Mouse (Mus musculus) intestine, embryonic 16.5 days (tissue): ENCODE measurements around the gene Dap3. TPM values are rescaled to one million over a fixed set of nuclear protein-coding genes. Genes with fewer than 3 reads are reported as not detected.
"Not testable (repeated sequence)": the region's sequence is repeated elsewhere in the genome, so short reads cannot be mapped to it uniquely, and the experiment has no call there.

Experiments used
- ATAC-seq: fragments of 200-750 bp; cut with Nextera tagmentation; 2 replicates; pipeline ENCODE4 v1.8.0; 2017; ENCODE audit warnings: moderate TSS enrichment, moderate library complexity
- H3K27ac ChIP-seq: fragments of 300-500 bp; sonication (generic); 2 replicates; pipeline ENCODE4 v1.5.1; 2014; ENCODE audit warnings: mild to moderate bottlenecking, low read length
- H3K27me3 ChIP-seq: fragments of 300-500 bp; sonication (generic); replicated peaks from 2 replicates; pipeline ENCODE4 v1.6.1; 2014; ENCODE audit warnings: low read length, control low read depth, mixed read lengths; ENCODE audit not compliant: control insufficient read depth, insufficient read depth
- H3K36me3 ChIP-seq: fragments of 300-500 bp; sonication (generic); 2 replicates; pipeline ENCODE4 v1.6.1; 2014; ENCODE audit warnings: low read length, control low read depth; ENCODE audit not compliant: control insufficient read depth, insufficient read depth
- H3K4me1 ChIP-seq: fragments of 300-500 bp; sonication (generic); 2 replicates; pipeline ENCODE4 v1.6.1; 2014; ENCODE audit warnings: low read length, control low read depth, mixed read lengths; ENCODE audit not compliant: control insufficient read depth, insufficient read depth
- H3K4me2 ChIP-seq: fragments of 300-500 bp; sonication (generic); 2 replicates; pipeline ENCODE4 v1.6.1; 2014; ENCODE audit warnings: low read depth, low read length, control low read depth
- H3K4me3 ChIP-seq: fragments of 300-500 bp; sonication (generic); 2 replicates; pipeline ENCODE4 v1.5.1; 2014; ENCODE audit warnings: mild to moderate bottlenecking, low read length
- H3K9ac ChIP-seq: fragments of 300-500 bp; sonication (generic); 2 replicates; pipeline ENCODE4 v1.6.1; 2014; ENCODE audit warnings: low read depth, low read length
- H3K9me3 ChIP-seq: fragments of 300-500 bp; sonication (generic); 2 replicates; pipeline ENCODE4 v1.6.1; 2016; ENCODE audit warnings: low read length, control low read depth; ENCODE audit not compliant: control insufficient read depth
- WGBS: fragments of 180-500 bp; shearing (Covaris S2); extraction: QIAGEN DNeasy Blood & Tissue Kit; methylation state at CpG from one replicate; pipeline ENCODE4 v1.1.7; 2014; 5-methylcytosine and 5-hydroxymethylcytosine counted together
- polyA plus RNA-seq: library from polyadenylated mRNA; unstranded; fragments of >200 nt; fragmentation: Nextera tagmentation; extraction: Ambion mirVana; gene quantifications from 2 replicates; pipeline ENCODE4 v1.2.1, GENCODE M21; 2015

The Dap3 gene
- polyA plus RNA-seq, 1 experiment from 2014 or later = 165 TPM

- no peak overlapping the region for H3K4me2 ChIP-seq
- H3K36me3 ChIP-seq = peaks cover 11% of the 10 kb centered on the region
- H3K4me3 ChIP-seq = no peak overlapping the region
- no peaks in the 10 kb centered on the region for H3K9me3 ChIP-seq
- H3K27ac ChIP-seq = no peak overlapping the region
- no peaks in the 10 kb centered on the region for H3K27me3 ChIP-seq
- no peaks in the 10 kb centered on the region for H3K4me1 ChIP-seq
- ATAC-seq = no peak
- 62% methylated on average over 13 of the region's 13 CpGs for WGBS
- H3K9ac ChIP-seq = no peak overlapping the region
These were observed 32.0 kb downstream of the Dap3 start for GRCm38 (mm10) chr3:88918981-88919380.

DNA sequence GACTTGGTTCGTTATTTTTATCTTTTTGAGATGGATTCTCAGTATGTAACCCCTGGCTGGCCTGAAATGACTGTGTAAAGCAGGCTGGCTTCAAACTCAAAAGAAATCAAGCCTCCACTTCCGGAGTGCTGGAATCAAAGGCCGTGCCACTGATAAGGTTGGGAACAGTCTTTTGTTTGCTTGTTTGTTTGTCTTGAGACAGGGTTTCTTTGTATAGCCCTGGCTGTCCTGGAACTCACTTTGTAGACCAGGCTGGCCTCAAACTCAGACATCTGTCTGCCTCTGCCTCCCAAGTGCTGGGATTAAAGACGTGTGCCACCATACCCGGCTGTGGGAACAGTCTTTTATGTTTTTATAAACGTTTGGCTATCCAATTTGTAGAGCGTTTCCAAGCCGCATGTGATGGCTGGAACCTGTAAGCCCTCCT, 36.6 kb downstream of the Dap3 start:
- peak; percentile 11; the same call in 1 of the 2 replicates for ATAC-seq
- H3K4me1 ChIP-seq = peaks cover 6% of the 10 kb centered on the region
- H3K9me3 ChIP-seq = no peaks in the 10 kb centered on the region
- peak overlapping the region; percentile 90 for H3K27ac ChIP-seq
- no peaks in the 10 kb centered on the region for H3K27me3 ChIP-seq
- WGBS = 25% methylated on average over 8 of the region's 8 CpGs
- H3K36me3 ChIP-seq = peaks cover 12% of the 10 kb centered on the region; the same call in 1 of the 2 replicates
- H3K4me2 ChIP-seq = peak overlapping the region; percentile 78
- H3K9ac ChIP-seq = peak overlapping the region; percentile 82
- H3K4me3 ChIP-seq = peak overlapping the region; percentile 72

- peak; percentile 99 for ATAC-seq
- Histone ChIP-seq H3K4me1 (peaks cover 6% of the 10 kb centered on the region), H3K4me3 (peak within 1 kb of the TSS; percentile 72), H3K9ac (peak within 1 kb of the TSS; percentile 82), H3K27me3 (no peaks in the 10 kb centered on the region), H3K36me3 (peaks cover 12% of the 10 kb centered on the region), H3K4me2 (peak within 1 kb of the TSS; percentile 83), H3K27ac (peak within 1 kb of the TSS; percentile 90), H3K9me3 (no peaks in the 10 kb centered on the region)
- WGBS = under 1% methylated on average over 61 of the region's 62 CpGs
These were observed 37.2 kb downstream of the Dap3 start, which contains the start of gene Msto1 for GRCm38 (mm10) chr3:88913511-88914383. Gene Msto1 (minus strand): TSS chr3:88913999.

DNA sequence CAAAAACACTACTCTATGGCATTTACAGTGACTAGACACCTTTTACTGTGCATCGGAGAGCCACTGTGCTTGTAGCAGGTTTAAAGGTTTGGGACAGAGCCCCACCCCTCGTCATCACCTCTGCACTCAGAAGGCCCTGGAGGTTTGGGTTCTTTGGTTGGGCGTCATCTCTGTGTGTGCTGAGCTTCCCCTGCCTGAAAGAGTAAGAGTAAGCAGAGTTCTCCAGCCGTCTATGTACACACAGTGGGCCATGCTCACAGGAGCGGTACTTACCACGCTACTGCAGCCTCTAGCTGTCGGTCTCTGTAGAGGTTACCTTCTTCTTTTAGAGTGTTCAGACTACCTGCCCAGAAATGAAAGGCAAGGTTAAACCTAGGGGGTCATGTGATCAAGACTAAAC, 38.4 kb downstream of the Dap3 start:
- Histone ChIP-seq H3K9ac (no peak overlapping the region), H3K4me1 (peaks cover 6% of the 10 kb centered on the region), H3K4me3 (peak overlapping the region; percentile 72; the same call in 1 of the 2 replicates), H3K36me3 (peaks cover 18% of the 10 kb centered on the region), H3K9me3 (no peaks in the 10 kb centered on the region), H3K4me2 (peak overlapping the region; percentile 83), H3K27ac (no peak overlapping the region), H3K27me3 (no peaks in the 10 kb centered on the region)
- no peak for ATAC-seq
- 89% methylated on average over 7 of the region's 7 CpGs for WGBS

GRCm38 (mm10) chr3:88906393-88907159, 44.4 kb downstream of the Dap3 start:
- Histone ChIP-seq H3K9me3 (no peaks in the 10 kb centered on the region), H3K9ac (no peak overlapping the region), H3K27me3 (no peaks in the 10 kb centered on the region), H3K27ac (no peak overlapping the region), H3K4me1 (no peaks in the 10 kb centered on the region), H3K4me3 (no peak overlapping the region), H3K36me3 (peaks cover 23% of the 10 kb centered on the region), H3K4me2 (no peak overlapping the region)
- no peak for ATAC-seq
- WGBS = 78% methylated on average over 6 of the region's 6 CpGs

GRCm38 (mm10) chr3:88905741-88906140, 45.2 kb downstream of the Dap3 start:
- Histone ChIP-seq H3K4me1 (no peaks in the 10 kb centered on the region), H3K36me3 (peaks cover 24% of the 10 kb centered on the region)

DNA sequence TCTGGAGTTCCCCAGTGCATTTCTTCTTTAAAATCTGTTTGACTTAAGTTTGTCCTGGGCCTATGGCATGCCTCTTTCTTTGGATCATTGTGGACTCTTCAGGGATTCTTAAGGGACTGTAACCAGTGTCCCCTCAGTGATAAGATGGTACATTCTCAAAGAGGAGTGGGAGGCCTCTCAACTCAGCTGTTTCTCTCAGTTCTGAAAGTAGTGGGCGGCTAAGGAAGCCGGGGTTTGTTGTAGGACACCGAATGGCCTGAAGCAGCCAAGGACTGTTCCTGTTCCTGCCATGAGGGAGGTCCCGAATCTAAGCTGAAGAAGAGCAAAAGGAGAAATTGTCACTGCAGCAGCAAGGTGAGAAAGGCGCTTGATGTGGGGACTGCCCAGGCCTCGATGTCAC, 45.8 kb downstream of the Dap3 start:
- Histone ChIP-seq H3K4me2 (no peak overlapping the region), H3K27ac (no peak overlapping the region), H3K9ac (no peak overlapping the region), H3K27me3 (no peaks in the 10 kb centered on the region), H3K36me3 (peaks cover 24% of the 10 kb centered on the region), H3K4me1 (no peaks in the 10 kb centered on the region), H3K9me3 (no peaks in the 10 kb centered on the region), H3K4me3 (no peak overlapping the region)
- WGBS = 87% methylated on average over 6 of the region's 6 CpGs
- ATAC-seq = no peak

More at GRCm38 (mm10) chr3:88905741-88906140, 45.2 kb downstream of the Dap3 start:
- H3K9ac ChIP-seq = no peak overlapping the region
- H3K4me3 ChIP-seq = no peak overlapping the region
- no peak overlapping the region for H3K27ac ChIP-seq
- 81% methylated on average over 2 of the region's 2 CpGs for WGBS
- no peaks in the 10 kb centered on the region for H3K27me3 ChIP-seq
- ATAC-seq = no peak
- H3K9me3 ChIP-seq = no peaks in the 10 kb centered on the region
- H3K4me2 ChIP-seq = no peak overlapping the region

- H3K4me2 ChIP-seq = no peak overlapping the region
- H3K27ac ChIP-seq = no peak overlapping the region
- no peaks in the 10 kb centered on the region for H3K9me3 ChIP-seq
- H3K9ac ChIP-seq = no peak overlapping the region
- H3K27me3 ChIP-seq = no peaks in the 10 kb centered on the region
- 87% methylated on average over 3 of the region's 3 CpGs for WGBS
- peaks cover 20% of the 10 kb centered on the region for H3K36me3 ChIP-seq
- no peaks in the 10 kb centered on the region for H3K4me1 ChIP-seq
- H3K4me3 ChIP-seq = no peak overlapping the region
- ATAC-seq = no peak
These were observed 46.2 kb downstream of the Dap3 start for GRCm38 (mm10) chr3:88904803-88905202.

- H3K36me3 ChIP-seq, H3K27me3 ChIP-seq, H3K9ac ChIP-seq, H3K4me3 ChIP-seq, H3K4me2 ChIP-seq, ATAC-seq, H3K9me3 ChIP-seq, H3K4me1 ChIP-seq, H3K27ac ChIP-seq: not testable (repeated sequence)
- WGBS = 92% methylated on average over 7 of the region's 7 CpGs
These were observed 58.0 kb downstream of the Dap3 start for GRCm38 (mm10) chr3:88893011-88893410.
